Mouse (Mus musculus) cerebellum, postnatal 4 days (tissue): ENCODE measurements around the gene Prdm16.

ENCODE experiments used
- DNase-seq, 2 experiments: peaks; one replicate each; pipeline ENCODE4 v3.0.0; 2022; ENCODE audit warnings: low spot score in 2 of 2, mixed read lengths in 1 of 2

Prdm16 gene

DNA sequence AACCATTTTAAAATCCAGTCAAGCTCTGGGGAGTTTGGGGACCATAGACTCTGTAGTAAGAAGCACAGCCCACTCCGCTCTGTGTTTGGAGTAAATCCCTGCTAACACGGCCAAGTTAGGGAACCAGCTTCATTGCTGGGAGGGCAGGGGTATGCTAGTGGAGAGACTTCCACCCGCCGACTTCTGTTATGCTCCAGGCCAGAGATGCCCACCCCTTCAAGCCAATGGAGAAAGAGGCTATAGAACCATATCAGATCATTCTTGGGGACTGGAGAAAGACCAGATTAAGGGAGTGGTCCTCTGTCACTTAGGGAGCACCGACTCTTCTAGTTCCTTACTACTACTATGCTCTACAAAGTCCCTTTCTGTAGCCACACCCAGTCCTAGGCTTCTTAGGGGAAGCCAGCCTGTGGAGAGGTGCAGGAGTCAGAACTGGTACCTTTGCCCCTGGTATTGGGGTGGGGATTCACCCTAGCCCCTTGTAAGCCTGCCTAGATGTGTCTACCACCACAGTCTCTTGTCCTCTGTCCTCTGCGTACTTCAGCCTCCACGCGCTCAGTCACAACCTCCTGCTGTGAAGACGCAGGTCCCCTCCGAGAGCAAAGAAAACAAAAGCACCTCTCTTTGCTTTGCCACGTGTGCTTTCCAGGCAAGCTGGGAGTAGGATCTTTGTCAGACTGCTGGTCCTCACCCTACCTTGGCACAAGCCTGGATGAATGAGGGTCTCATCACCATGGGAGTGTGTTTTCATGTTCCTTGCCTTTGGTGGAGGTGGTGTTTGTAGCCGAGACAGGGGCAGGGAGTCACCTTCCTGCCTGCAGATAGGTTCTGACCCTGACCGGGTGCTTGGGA lies 3.1 kb upstream of the Prdm16 start:
- no peak for DNase-seq

DNA sequence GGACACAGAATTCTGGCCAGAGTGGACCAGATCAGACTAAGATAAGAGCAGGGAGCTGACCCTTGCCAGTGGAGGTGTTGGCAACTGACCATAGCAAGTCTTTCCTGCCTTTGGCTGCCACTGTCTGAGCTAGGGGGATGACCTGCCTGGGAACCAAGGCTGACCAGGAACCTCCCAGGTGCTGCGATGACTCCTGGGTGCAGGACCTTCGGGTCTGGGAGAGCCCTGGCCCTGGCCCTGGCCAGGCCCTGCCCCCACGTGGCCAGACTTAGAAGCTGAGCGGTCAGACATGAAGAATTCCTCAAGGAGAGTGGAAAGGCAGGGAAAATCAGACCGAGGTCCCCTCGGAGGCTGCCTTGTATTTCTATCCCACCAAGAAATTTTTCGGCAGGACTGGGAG lies 2.5 kb upstream of the Prdm16 start:
- no peak for DNase-seq

- DNase-seq: no peak
Measured at GRCm38 (mm10) chr4:154638320-154638886, 1.7 kb upstream of the Prdm16 start.

DNA sequence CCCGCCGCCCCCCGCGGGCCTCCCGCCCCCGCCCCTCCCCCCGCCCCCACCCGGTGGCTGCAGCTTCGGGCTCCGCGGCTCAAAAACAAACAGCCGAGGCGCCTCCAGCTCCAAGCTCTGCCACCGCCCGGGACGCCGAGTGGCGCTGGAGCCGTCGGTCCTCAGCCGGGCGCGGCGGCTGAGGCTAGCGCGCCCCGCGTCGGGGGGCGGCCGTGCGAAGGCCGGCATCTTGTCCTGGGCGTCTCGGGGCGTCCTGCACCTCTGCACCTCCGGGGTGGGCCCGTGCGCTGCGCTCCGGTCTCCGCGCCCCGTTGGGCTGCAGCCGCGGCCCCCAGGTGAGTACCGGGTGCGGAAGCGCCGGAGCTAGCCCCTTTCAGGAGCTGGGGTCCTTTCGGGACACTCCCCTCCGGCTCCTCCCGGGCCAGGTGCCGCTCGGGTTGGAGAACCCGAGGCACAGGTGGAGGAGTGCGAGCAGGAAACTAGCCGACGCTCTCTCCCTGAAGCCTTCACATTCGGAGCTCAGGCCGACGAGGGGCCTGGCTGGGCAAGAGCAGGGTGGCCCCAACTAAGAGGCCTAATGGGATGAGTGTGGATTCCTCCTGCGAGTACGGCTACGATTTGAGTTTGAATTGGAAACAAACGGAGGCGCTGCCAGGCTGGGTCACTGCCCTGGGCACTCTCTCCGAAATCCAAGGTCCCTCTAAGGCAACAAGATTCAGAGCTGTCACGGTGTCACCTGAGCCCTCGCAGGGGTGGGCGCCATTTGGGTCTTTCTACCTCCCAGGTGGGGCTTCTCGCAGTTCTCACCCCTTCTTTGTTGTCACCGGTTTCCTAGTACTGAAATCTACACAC lies 1.0 kb upstream of the Prdm16 start:
- DNase-seq: no peak

- DNase-seq: no peak
Measured at GRCm38 (mm10) chr4:154636053-154636433, 630 bp downstream of the Prdm16 start.

GRCm38 (mm10) chr4:154635241-154636052 lies 1.2 kb downstream of the Prdm16 start:
- no peak for DNase-seq

- DNase-seq: no peak
Measured at GRCm38 (mm10) chr4:154634470-154635240, 2.0 kb downstream of the Prdm16 start.

GRCm38 (mm10) chr4:154634001-154634400 lies 2.7 kb downstream of the Prdm16 start:
- no peak for DNase-seq

GRCm38 (mm10) chr4:154632800-154633764 lies 3.6 kb downstream of the Prdm16 start:
- DNase-seq: no peak

- DNase-seq: no peak
Measured at GRCm38 (mm10) chr4:154630763-154631162, 5.9 kb downstream of the Prdm16 start.

- no peak for DNase-seq
Measured at GRCm38 (mm10) chr4:154627419-154628142, 9.1 kb downstream of the Prdm16 start.

DNA sequence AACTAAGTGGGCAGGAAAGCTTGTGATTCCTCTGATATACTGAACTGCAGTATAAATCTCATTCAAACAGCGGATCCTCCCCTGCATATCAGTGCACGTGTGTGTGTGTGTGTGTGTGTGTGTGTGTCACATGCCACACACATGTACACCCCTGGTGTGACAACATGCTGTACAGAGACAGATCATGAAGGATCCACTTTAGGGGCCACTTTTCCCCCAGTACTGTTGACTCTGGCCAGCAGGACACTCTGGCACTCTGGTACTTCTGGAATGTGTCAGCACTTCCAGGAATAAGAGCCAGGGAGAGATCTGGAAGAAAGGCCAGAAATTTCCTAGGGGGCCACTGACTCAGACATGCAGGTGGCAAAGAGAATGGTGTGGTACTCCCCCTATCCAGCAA lies 10.4 kb downstream of the Prdm16 start:
- DNase-seq: no peak

DNA sequence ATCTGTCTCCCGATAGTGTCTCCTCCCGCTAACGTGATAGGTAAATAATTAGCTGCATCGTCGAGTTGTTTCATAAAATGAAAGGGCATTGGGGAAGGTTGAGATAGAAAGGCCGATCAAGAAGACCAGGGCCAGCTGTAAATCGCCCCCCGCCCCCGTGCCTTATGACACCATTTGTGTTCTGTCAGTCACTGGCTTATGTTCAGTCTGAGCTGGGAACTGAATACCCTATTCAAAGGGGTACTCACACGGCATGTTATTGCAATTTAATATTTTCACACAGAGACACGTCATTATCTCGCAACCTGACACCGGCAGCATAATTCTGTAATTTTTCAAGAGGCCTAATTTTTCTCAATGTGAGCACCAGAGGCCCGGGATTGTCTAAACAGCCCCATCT lies 11.0 kb downstream of the Prdm16 start:
- no peak for DNase-seq

DNA sequence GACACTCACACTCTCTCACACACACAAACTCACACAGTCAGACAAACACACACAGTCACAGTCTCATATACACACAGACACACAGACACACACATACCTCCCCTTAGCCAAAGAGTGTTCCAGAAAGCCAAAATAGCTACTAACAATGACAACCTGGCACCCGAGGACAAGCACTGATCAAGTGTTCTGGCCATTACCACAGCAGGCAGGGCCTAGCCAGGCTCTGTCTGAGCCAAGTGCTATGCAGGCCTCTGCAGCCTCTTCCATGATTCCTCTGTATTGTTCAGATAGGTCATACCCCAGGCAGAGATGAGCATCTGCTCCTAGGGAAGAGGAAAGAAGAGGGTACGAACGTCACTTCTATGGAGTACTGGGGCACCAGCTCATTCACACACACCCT lies 13.4 kb downstream of the Prdm16 start:
- no peak for DNase-seq

- no peak for DNase-seq
Measured at GRCm38 (mm10) chr4:154622521-154622920, 14.2 kb downstream of the Prdm16 start.

- DNase-seq: no peak
Measured at GRCm38 (mm10) chr4:154611167-154611566, 25.5 kb downstream of the Prdm16 start.

DNA sequence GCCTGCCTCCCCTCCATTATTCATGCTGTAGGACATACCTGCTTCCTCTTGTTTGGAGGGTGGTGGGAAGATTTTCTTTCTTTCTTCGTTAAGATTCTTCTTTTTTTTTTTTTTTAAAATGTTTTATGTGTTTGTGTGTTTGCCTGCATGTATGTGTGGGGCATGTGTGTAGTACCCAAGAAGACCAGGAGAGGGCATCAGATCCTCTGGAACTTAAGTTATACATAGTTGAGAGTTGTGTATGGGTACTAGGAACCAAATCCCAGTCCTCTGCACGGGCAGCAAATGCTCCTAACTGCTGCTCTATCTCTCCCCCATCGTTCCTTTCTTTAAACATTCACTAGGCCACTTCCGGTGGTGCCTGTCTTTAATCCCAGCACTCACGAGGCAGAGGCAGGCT lies 28.9 kb downstream of the Prdm16 start:
- DNase-seq: no peak

DNA sequence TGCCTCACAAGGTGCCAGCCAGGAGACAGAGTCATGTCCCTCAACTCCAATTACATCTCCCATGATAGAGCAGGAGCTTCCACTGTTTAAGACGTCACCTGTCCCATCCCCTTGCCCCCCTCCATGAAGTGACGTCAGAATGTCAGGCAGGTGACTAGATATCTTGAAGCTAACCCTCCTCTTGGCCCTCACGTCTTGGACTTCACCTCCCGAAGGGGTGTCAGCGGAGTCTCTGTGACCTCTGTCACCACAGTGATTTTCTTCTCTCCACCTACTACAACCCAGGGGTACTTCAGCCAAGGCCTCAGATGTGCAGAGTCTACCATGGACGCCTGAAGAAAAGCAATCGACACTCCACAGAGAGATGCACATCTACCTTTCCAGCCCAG lies 32.2 kb downstream of the Prdm16 start:
- no peak for DNase-seq
